Mouse (Mus musculus) stomach, embryonic 16.5 days (tissue): ENCODE results near the gene Ano9. TPM values are rescaled to one million over a fixed set of nuclear protein-coding genes. Genes with fewer than 3 reads are reported as not detected.

Experiments used
- ATAC-seq: fragments of 200-750 bp; cut with Nextera tagmentation; 2 replicates; pipeline ENCODE4 v1.8.0; 2017; ENCODE audit warnings: moderate number of reproducible peaks, moderate TSS enrichment; ENCODE audit not compliant: insufficient read depth, low FRiP score
- H3K27ac ChIP-seq: fragments of 300-500 bp; sonication (generic); 2 replicates; pipeline ENCODE4 v1.5.1; 2014; ENCODE audit warnings: low read length
- H3K27me3 ChIP-seq: fragments of 300-500 bp; sonication (generic); 2 replicates; pipeline ENCODE4 v1.6.1; 2014; ENCODE audit warnings: low read length, control low read depth, mixed read lengths; ENCODE audit not compliant: control insufficient read depth, insufficient read depth
- H3K36me3 ChIP-seq: fragments of 300-500 bp; sonication (generic); 2 replicates; pipeline ENCODE4 v1.6.1; 2014; ENCODE audit warnings: low read length; ENCODE audit not compliant: control insufficient read depth, insufficient read depth
- H3K4me1 ChIP-seq: fragments of 300-500 bp; sonication (generic); 2 replicates; pipeline ENCODE4 v1.6.1; 2014; ENCODE audit warnings: low read length, control low read depth, mixed read lengths; ENCODE audit not compliant: control insufficient read depth, insufficient read depth
- H3K4me2 ChIP-seq: fragments of 300-500 bp; sonication (generic); 2 replicates; pipeline ENCODE4 v1.6.1; 2014; ENCODE audit warnings: low read depth, low read length, mixed read lengths
- H3K4me3 ChIP-seq: fragments of 300-500 bp; sonication (generic); replicated peaks from 2 replicates; pipeline ENCODE4 v1.5.1; 2014; ENCODE audit warnings: mild to moderate bottlenecking, low read length
- H3K9ac ChIP-seq: fragments of 300-500 bp; sonication (generic); 2 replicates; pipeline ENCODE4 v1.6.1; 2014; ENCODE audit warnings: low read length
- H3K9me3 ChIP-seq: fragments of 300-500 bp; sonication (generic); replicated peaks from 2 replicates; pipeline ENCODE4 v1.6.1; 2016; ENCODE audit warnings: low read length, control low read depth; ENCODE audit not compliant: control insufficient read depth
- WGBS: fragments of 180-500 bp; shearing (Covaris S2); extraction: QIAGEN DNeasy Blood & Tissue Kit; methylation state at CpG from one replicate; pipeline ENCODE4 v1.1.7; 2014; 5-methylcytosine and 5-hydroxymethylcytosine counted together
- polyA plus RNA-seq: library from polyadenylated mRNA; unstranded; fragments of >200 nt; fragmentation: Nextera tagmentation; extraction: Ambion mirVana; gene quantifications from 2 replicates; pipeline ENCODE4 v1.2.1, GENCODE M21; 2015

The Ano9 gene
- polyA plus RNA-seq: 22.5 and 26.2 TPM in 2 replicates

- peak within 1 kb of the TSS; percentile 59 for H3K4me2 ChIP-seq
- peak within 1 kb of the TSS; percentile 65 for H3K9ac ChIP-seq
- H3K4me1 ChIP-seq: peaks cover 6% of the 10 kb centered on the region; the same call in 1 of the 2 replicates
- H3K27me3 ChIP-seq: no peaks in the 10 kb centered on the region
- ATAC-seq: peak; percentile 63; the same call in 1 of the 2 replicates
- H3K9me3 ChIP-seq: no peaks in the 10 kb centered on the region
- WGBS: 11% methylated on average over 9 of the region's 9 CpGs
- H3K27ac ChIP-seq: peak within 1 kb of the TSS; percentile 47; the same call in 1 of the 2 replicates
- no peaks in the 10 kb centered on the region for H3K36me3 ChIP-seq
- H3K4me3 ChIP-seq: peak within 1 kb of the TSS; percentile 35
These were observed at the start of gene Ano9 for GRCm38 (mm10) chr7:141117636-141118035. TSS of gene Ano9 (minus strand) at chr7:141117806.

GRCm38 (mm10) chr7:141164850-141165249 is 47.2 kb upstream of the Ano9 start:
- 62% methylated on average over 6 of the region's 6 CpGs for WGBS
- Histone ChIP-seq H3K4me2 (peak overlapping the region; percentile 23; the same call in 1 of the 2 replicates), H3K27me3 (no peaks in the 10 kb centered on the region), H3K27ac (peak overlapping the region; percentile 83), H3K9ac (peak overlapping the region; percentile 49; the same call in 1 of the 2 replicates), H3K9me3 (no peaks in the 10 kb centered on the region), H3K36me3 (peaks cover 26% of the 10 kb centered on the region), H3K4me1 (peaks cover 27% of the 10 kb centered on the region), H3K4me3 (no peak overlapping the region)
- ATAC-seq: peak; percentile 82

DNA sequence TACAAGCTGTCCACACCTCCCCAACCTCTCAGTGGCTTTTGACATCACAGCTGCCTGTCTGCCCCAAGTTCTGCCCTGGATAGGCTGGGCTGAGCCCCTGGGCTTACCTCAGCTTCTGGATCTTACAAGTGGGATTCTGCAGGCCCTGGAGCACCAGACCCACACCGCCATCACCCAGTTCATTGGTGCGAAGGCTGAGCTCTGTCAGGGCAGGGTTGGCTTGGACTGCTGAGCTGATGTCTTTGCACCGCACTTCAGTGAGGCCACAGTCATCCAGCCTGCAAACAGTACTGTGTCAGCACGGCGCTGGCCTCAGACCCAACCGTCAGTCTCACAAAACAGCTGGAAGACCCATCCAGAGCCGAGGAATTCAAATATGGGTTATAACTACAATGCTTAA is 46.8 kb upstream of the Ano9 start:
- ATAC-seq: no peak
- H3K36me3 ChIP-seq: peaks cover 30% of the 10 kb centered on the region
- WGBS: 87% methylated on average over 7 of the region's 7 CpGs
- peak overlapping the region; percentile 49 for H3K9ac ChIP-seq
- peaks cover 24% of the 10 kb centered on the region for H3K4me1 ChIP-seq
- H3K27ac ChIP-seq: peak overlapping the region; percentile 83
- no peaks in the 10 kb centered on the region for H3K9me3 ChIP-seq
- H3K4me2 ChIP-seq: no peak overlapping the region
- no peaks in the 10 kb centered on the region for H3K27me3 ChIP-seq
- no peak overlapping the region for H3K4me3 ChIP-seq

DNA sequence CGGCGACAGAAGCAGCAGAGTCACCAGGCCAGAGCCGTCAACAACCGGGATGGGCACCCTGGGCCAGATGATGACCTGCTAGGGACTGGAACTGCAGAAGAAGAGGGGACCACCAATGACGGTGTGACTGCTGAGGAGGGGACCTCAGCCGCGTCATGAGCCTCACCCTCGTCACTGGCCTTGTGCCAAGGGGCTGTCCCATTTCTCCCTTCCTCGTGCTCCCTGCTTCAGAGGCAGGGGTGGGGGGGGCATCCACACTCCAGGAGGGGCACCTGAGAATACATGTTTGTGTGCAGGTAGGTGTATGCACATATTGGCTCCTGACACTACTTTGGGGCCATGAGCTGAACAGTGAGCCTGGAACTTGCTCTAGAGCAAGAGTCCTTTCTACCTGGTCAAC is 37.8 kb upstream of the Ano9 start:
- Histone ChIP-seq H3K27me3 (no peaks in the 10 kb centered on the region), H3K9ac (no peak overlapping the region), H3K4me3 (no peak overlapping the region), H3K9me3 (no peaks in the 10 kb centered on the region), H3K4me1 (no peaks in the 10 kb centered on the region), H3K4me2 (no peak overlapping the region), H3K27ac (no peak overlapping the region), H3K36me3 (peaks cover 26% of the 10 kb centered on the region)
- WGBS: 79% methylated on average over 9 of the region's 9 CpGs
- no peak for ATAC-seq

- Histone ChIP-seq H3K36me3 (peaks cover 4% of the 10 kb centered on the region; the same call in 1 of the 2 replicates), H3K27me3 (no peaks in the 10 kb centered on the region), H3K27ac (no peak overlapping the region), H3K4me1 (no peaks in the 10 kb centered on the region), H3K4me2 (no peak overlapping the region), H3K9ac (no peak overlapping the region), H3K4me3 (no peak overlapping the region), H3K9me3 (no peaks in the 10 kb centered on the region)
- WGBS: 65% methylated on average over 4 of the region's 4 CpGs
- ATAC-seq: no peak
These were observed 31.0 kb upstream of the Ano9 start for GRCm38 (mm10) chr7:141148639-141149038.

DNA sequence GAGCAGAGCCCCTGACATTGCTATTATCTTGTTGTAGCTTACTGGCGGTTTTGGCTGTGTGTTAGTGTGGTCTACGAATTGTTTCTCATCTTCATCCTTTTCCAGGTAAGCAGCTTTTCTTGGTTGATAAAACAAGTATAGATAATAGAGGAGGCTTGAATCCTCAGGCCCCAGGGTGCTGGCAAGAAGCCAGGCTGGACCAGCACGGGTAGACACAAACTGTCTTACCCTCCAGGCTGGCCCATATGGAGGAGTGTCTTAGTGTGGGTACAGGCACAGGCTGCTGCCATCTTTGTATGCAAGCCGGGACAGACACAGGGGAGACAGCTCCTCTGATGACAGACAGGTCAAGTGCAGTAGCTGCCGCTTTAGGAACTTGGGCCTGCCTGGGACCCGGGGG is 29.4 kb upstream of the Ano9 start:
- H3K9ac ChIP-seq: no peak overlapping the region
- H3K27me3 ChIP-seq: no peaks in the 10 kb centered on the region
- no peaks in the 10 kb centered on the region for H3K9me3 ChIP-seq
- H3K36me3 ChIP-seq: peaks cover 4% of the 10 kb centered on the region; the same call in 1 of the 2 replicates
- 79% methylated on average over 6 of the region's 6 CpGs for WGBS
- no peak overlapping the region for H3K4me2 ChIP-seq
- H3K27ac ChIP-seq: no peak overlapping the region
- no peak for ATAC-seq
- H3K4me3 ChIP-seq: no peak overlapping the region
- H3K4me1 ChIP-seq: no peaks in the 10 kb centered on the region

- H3K4me2 ChIP-seq: no peak overlapping the region
- H3K9me3 ChIP-seq: no peaks in the 10 kb centered on the region
- no peak overlapping the region for H3K27ac ChIP-seq
- no peak overlapping the region for H3K4me3 ChIP-seq
- ATAC-seq: no peak
- no peaks in the 10 kb centered on the region for H3K27me3 ChIP-seq
- 92% methylated on average over 12 of the region's 12 CpGs for WGBS
- H3K36me3 ChIP-seq: peaks cover 4% of the 10 kb centered on the region; the same call in 1 of the 2 replicates
- no peak overlapping the region for H3K9ac ChIP-seq
- H3K4me1 ChIP-seq: no peaks in the 10 kb centered on the region
These were observed 28.5 kb upstream of the Ano9 start for GRCm38 (mm10) chr7:141146043-141146595.

DNA sequence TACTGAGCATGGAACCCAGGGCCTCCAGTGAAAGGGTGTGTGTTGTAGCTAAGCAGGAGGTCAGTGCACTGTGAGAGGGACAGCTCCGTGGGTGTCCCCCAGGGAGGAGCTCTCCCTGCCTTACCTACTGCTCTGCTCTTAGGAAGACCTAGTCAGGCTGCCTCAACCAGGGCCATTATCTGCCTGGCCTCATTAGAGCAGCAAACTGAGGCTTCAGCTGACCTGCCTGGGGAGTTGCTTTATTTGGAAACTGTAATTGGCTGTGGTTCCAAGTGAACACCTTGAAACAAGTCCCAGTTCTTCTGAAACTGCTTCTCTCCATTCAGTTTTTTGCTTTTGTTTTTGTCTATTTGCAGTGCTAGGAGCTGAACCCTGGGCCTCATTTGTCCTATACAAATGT is 27.8 kb upstream of the Ano9 start:
- Histone ChIP-seq H3K4me3 (no peak overlapping the region), H3K9me3 (no peaks in the 10 kb centered on the region), H3K4me1 (no peaks in the 10 kb centered on the region), H3K9ac (no peak overlapping the region), H3K27me3 (no peaks in the 10 kb centered on the region), H3K4me2 (no peak overlapping the region), H3K36me3 (peaks cover 4% of the 10 kb centered on the region; the same call in 1 of the 2 replicates), H3K27ac (no peak overlapping the region)
- no peak for ATAC-seq
- 55% methylated on average over 1 of the region's 1 CpGs for WGBS

DNA sequence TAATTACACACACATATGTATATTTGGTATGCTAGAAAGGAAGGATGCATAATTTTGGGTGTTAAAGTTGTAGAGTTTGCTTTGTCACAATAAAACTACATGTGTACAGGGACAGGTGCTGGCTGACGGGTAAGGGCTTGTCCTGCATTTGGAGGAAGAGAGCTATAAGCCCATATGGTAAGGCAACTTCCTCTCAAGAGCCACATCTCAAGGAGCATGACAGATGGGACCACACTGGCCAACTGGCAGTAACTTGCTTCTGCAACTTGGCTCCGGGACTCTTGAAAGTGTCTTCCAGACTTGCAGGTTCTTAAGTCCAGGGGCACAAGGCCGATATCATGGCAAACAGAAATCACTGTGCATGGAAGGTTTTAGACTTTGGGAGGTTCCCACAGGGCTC is 27.0 kb upstream of the Ano9 start:
- Histone ChIP-seq H3K4me1 (no peaks in the 10 kb centered on the region), H3K36me3 (peaks cover 4% of the 10 kb centered on the region; the same call in 1 of the 2 replicates), H3K27ac (no peak overlapping the region), H3K4me3 (no peak overlapping the region), H3K4me2 (no peak overlapping the region), H3K27me3 (no peaks in the 10 kb centered on the region), H3K9me3 (no peaks in the 10 kb centered on the region), H3K9ac (no peak overlapping the region)
- no peak for ATAC-seq
- WGBS: 86% methylated on average over 3 of the region's 3 CpGs
